Mouse (Mus musculus) kidney, postnatal 10 days (tissue): ENCODE results near the gene Olfr398.

Source experiments
- DNase-seq: peaks from one replicate; pipeline ENCODE4 v3.0.0; 2021; ENCODE audit warnings: mixed read lengths

The Olfr398 gene

GRCm38 (mm10) chr11:73990307-73990706 lies at the start of gene Olfr398:
Olfr398 (minus strand) TSS chr11:73990407.
- no peak for DNase-seq

DNA sequence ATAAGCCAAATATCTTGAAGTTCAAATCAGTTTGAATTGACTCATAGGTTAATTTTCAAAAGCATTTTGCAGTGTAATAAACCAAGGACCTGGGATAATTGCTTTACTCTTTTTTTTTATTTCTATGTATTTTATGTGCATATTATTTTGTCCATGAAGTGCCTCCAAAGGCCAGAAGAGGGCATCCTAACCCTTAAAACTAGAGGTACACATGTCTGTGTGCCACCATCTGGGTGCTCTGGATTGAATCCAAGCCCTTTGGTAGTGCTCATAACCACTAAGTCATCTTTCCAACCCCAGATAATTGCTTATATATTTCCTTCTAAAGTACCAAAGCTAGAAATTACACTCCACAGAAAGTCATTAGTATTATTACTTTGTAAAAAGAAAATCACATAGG lies 2.9 kb upstream of the Olfr398 start:
- DNase-seq: no peak

GRCm38 (mm10) chr11:73960517-73960916 lies 29.7 kb downstream of the Olfr398 start, which contains the start of gene Olfr397:
Olfr397 (plus strand) TSS chr11:73960817.
- DNase-seq: no peak

- no peak for DNase-seq
These were observed 53.8 kb downstream of the Olfr398 start, which contains the start of gene Olfr23 for GRCm38 (mm10) chr11:73936377-73936776. Olfr23 (plus strand) TSS chr11:73936677.
